Mouse (Mus musculus) B cell, adult 62 days (primary cell): ENCODE results near the gene Sult2b1. TPM values are rescaled to one million over a fixed set of nuclear protein-coding genes. Genes with fewer than 3 reads are reported as not detected.

Experiments
- total RNA-seq: library from RNA; stranded (reverse); gene quantifications from 4 replicates; pipeline ENCODE4 v1.2.4, GENCODE M21; 2023

Sult2b1 gene
- 1.4 to 1.9 TPM (median 1.5 TPM) in 3 of 4 replicates, not detected in the other for total RNA-seq

DNA sequence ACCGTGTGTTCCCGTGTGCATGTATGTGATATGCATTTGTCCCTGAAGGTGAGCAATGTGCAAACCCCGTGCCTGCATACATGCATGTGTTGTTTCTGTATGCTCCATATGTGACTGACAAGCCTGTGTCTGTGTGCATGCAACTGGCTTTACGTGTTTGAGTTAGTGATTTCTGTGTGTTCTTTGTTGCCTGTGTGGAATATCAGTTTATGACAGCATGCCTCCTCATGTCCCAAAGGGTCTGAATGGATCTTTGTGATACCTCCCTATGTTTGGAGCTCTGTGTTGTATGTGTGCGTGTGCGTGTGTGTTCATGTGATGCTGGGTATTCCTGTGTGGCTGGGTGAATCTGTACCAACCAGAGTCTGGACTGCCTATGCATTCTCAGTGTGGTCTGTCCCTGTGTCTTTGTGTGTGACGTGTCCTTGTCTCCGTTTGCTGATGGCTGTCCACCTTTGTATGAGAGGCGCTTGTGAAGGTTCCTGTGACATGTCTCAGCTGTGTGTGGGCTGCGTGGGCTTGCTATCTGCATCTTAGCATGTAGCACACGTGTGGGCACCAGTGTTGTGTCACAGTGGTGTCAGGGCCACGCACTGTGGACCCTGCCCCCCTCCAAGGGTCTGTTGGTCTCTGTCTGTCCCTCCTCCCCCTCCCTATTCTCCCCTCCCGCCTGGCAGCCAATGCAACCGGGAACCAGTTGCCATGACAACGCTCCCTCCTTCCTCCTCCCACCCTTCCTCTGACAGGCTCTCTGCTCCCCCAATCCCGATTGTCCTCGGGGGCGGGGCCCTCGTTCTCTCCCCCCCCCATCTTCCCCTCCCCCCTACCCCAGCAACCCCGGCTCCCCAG, at the start of gene Sult2b1:
Sult2b1 (minus strand) TSS at position 146 of the 849 bp plus-strand sequence.

DNA sequence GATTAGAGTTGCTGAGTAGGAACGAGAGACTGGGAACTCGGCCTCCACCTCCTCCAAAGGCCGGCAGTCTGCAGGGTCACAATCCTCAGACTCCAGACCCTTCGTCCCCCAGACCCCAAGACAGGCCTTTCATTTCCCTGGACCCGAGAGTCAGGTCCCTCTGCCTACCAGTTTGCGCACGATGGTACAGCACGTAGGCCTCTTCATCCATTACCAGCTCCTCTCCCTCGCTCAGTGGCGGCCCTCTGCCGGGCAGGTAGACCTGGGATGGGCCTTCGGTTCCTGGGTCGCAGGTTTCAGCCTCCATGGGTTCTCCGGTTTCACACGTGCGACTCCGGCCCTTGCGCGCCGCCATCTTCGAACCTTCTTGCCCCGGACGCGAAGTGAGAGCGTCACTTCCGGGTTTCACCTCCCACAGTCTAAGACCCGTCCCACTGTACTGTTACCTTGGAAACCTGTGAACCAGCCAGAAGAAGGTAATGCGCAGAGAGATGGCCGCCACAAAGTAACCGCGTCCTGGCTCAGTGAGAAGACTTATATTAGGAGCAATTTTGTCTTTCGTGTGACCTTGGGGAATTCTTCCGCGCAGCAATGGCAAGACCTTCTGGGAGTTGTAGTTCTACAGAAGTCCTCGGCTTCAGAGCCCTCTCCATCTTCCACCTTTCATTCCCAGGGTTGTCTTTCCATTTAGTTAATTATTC, 46.1 kb upstream of the Sult2b1 start, which contains the start of gene Grwd1:
Grwd1 (minus strand) TSS at position 518 of the 701 bp plus-strand sequence.

GRCm38 (mm10) chr7:45824598-45824997, 40.1 kb upstream of the Sult2b1 start, which contains the start of gene Kcnj14:
Kcnj14 (minus strand) TSS chr7:45824782.

DNA sequence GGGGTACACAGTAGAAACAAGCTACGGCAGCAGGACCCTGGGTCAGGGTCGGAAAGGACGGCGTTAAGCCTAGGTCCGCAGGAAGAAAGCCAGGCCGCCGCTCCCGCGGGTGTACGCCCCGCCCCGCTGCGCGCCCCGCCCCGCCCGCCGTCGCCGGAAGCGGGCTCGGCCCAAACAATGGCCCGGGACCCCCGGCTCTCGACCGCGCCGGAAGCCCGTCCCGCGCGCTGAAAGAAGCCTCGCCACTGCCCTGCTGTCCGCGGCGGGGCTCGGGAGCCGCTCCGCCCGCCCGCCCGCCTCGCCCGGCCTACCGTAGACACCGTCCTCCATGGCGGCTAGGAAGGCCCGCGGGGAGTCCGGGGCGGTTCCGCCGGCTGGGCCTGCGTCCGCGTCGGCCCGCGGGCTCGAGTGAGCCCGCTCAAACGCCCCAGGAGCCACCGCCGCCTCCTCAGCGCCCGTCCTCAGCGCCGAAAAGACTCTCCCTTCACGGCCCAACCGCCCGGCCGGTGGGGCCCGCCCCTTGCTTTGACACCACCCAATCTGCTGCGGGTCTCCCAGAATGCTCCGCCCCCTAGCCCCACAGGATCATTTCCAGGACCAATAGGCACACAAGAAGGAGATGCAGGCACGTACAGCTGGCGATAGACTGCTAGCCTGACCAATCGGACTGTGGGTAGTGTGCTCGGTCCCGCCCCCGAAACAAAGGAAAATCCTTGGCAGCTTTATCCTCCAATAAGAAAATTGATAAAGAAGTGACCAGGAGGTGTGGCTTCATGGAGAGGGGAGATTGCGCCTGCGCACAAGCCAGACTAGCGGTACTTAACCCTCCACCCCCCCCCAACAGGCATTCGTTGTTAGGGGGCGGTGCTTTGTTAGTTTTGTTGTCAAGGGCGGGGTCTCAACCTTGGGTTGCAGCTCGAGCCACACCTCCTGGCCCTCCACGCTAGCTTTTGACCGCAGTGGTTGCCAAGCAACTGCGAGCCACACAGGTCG, 29.6 kb upstream of the Sult2b1 start, which contains the start of gene Cyth2:
Cyth2 (minus strand) TSS at position 795 of the 993 bp plus-strand sequence.

DNA sequence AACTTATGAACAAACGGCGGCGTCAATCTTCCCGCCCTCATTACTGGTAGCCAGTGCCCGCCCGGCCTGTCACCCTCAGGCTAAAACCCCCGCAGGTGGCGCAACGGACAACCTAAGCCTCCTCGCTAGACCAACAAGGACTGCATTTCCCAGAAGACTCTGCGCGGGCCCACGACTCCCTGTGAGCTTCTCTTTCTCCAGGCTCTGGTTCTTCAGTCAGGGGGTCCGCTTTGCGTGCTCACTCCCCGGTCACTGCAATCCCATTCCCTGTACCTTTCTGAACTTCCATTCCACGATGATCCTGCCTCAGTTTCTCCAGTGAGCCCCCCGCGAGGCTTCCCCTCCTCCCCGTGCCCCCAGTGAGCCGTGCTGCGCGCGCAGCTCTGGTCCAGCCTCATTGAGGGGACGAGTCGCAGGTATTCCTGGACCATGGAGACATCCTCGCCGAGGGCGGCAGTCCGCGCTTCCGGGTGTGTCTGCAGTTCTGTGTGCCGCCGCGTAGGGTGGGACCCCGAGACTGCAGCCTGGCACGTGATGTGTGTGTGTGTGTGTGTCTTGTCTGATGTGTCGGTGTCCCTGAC, 868 bp downstream of the Sult2b1 start, which contains the start of gene Lmtk3:
Lmtk3 (plus strand) TSS at position 228 of the 581 bp plus-strand sequence.

GRCm38 (mm10) chr7:45725713-45726112, 58.8 kb downstream of the Sult2b1 start, which contains the start of gene Spaca4:
Spaca4 (minus strand) TSS chr7:45725813.

DNA sequence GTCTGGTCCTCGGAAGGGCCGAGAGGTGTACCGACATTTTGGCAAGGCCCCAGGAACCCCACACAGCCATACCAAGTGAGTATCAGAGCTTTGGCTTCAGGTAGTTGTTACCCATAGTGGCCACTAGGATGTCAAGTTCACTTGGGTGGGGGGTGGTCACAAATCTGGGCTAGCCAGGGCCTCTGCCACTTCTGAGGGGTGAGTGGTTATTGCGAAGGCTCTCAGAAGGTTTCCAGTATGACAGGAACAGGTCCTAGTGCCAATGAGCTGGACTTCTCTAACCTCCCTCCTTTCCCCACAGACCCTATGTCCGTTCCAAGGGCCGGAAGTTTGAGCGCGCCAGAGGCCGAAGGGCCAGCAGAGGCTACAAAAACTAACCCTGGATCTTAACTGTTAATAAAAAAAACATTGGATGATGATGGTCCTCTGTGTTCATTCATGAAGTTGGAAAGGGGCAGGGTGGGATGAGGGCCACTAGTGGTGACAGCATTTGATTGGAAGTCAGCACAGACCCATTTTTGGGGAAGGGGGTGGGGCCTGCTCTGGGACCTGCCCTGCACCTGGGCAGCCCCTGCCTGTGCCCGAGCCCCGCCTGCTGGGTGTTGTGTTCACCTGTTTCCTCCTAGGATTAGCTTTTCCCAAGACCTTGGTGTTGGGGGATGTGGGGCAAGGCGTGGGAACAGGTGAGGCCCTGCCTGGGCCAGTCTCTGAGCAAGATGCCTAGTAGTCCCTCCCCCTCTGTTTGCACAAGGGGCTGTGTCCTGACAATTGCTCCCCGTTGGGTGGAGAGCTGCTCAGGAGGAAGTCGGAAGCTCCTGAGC, 63.8 kb downstream of the Sult2b1 start, which contains the start of gene Fam83e:
Fam83e (plus strand) TSS at position 800 of the 821 bp plus-strand sequence.

GRCm38 (mm10) chr7:45717918-45718297, 66.6 kb downstream of the Sult2b1 start, which contains the start of gene Sphk2:
Sphk2 (minus strand) TSS chr7:45718002.

GRCm38 (mm10) chr7:45715090-45715708, 69.3 kb downstream of the Sult2b1 start, which contains the start of gene Rpl18:
Rpl18 (plus strand) TSS chr7:45715457.

DNA sequence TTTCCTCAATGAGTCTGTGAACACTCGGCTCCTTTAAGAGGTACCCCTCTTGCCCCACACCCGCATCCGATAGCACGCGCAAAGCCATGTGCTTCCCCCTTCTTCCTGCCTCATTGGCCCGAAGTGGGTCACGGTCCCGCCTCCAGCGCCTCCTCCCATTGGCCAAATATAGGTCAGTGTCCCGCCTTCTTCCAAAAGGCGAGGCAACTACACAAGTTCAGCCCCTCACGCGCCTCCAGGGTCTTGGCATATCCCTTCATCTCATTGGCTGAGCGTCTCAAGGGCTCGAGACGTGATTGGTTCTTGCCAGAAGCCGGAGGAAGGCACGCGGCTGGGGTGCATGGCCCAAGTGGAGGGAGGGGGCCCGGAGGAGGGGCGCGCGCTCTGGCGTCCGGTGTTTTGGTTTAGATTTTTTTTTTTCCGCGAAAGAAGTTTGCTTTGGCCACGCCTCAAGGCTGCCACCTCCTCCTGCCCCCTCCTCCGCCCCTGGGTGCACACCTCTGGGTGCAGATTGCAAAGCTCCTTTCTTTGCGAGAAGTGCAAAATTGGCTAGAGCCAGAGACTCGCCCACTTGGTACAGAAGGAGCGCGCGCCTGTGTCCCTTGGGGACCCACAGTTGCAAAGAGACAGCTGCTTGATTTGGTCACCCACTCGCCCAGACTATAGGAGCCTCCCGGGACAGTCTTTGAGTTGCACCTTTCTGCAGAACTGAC, 79.6 kb downstream of the Sult2b1 start, which contains the start of gene Dbp:
Dbp (plus strand) TSS at position 359 of the 713 bp plus-strand sequence.

GRCm38 (mm10) chr7:45699523-45700141, 84.8 kb downstream of the Sult2b1 start, which contains the start of gene Car11:
Car11 (plus strand) TSS chr7:45699843.

GRCm38 (mm10) chr7:45693921-45694591, 90.4 kb downstream of the Sult2b1 start, which contains the start of gene Sec1:
Sec1 (minus strand) TSS chr7:45694402.

GRCm38 (mm10) chr7:45683396-45684050, 100.9 kb downstream of the Sult2b1 start, which contains the start of gene Ntn5:
Ntn5 (plus strand) TSS chr7:45684022.

